Mouse (Mus musculus): ENCODE results near the gene Diaph2. TPM values are rescaled to one million over a fixed set of nuclear protein-coding genes. Genes with fewer than 3 reads are reported as not detected.

Diaph2 gene
- polyA plus RNA-seq, 1 experiment from 2014 or later, result 4.6 TPM

DNA sequence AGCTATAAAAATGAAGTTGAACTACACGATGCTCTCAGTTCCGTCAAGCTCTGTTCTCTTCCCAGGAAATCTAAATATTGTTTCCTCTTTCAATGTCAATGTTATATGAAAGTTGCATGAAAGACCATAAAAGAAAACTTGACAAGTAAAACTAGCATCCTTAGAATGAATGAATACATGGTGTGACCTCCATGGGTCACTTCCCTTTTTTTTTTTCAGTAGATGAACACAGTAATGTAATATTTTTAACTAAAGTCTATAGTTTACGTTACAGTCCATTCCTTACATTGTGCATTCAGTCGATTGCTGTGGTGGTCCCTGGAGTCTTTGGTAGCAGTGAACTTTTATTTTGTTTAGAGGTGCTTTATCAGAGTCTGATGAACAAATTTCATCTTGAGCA is 462.7 kb downstream of the Diaph2 start:
- Histone ChIP-seq H3K4me3 (no peak overlapping the region), H3K9me3 (no peaks in the 10 kb centered on the region), H3K36me3 (no peaks in the 10 kb centered on the region), H3K27me3 (no peaks in the 10 kb centered on the region), H3K9ac (no peak overlapping the region), H3K4me2 (replicated peaks) (no peak overlapping the region), H3K27ac (no peak overlapping the region), H3K4me1 (no peaks in the 10 kb centered on the region)
- 92% methylated on average over 4 of the region's 4 CpGs for WGBS
- ATAC-seq (ENCODE audit: low FRiP score, low read depth), result no peak

DNA sequence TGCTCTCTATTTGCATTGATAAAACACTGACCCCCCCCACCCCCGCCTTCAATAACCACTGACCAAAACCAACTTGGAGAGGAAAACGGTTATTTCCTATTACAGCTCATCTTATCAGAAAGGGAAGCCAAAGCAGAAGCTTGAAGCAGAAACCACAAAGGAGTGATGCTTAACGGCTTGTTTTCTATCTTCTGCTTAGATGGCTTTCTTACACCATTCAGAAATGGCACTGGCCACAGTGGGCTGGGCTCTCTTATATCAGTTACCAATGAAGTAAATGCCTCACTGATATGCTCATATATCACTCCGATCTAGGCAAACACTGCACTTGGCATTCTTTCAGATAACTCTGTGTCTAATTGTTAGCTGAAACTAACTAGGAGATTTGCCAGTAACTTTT is 463.2 kb downstream of the Diaph2 start:
- Histone ChIP-seq H3K9ac (no peak overlapping the region), H3K27me3 (no peaks in the 10 kb centered on the region), H3K4me2 (replicated peaks) (no peak overlapping the region), H3K36me3 (no peaks in the 10 kb centered on the region), H3K4me3 (no peak overlapping the region), H3K27ac (no peak overlapping the region), H3K4me1 (no peaks in the 10 kb centered on the region), H3K9me3 (no peaks in the 10 kb centered on the region)
- 85% methylated on average over 4 of the region's 4 CpGs for WGBS
- no peak for ATAC-seq (ENCODE audit: low FRiP score, low read depth)

DNA sequence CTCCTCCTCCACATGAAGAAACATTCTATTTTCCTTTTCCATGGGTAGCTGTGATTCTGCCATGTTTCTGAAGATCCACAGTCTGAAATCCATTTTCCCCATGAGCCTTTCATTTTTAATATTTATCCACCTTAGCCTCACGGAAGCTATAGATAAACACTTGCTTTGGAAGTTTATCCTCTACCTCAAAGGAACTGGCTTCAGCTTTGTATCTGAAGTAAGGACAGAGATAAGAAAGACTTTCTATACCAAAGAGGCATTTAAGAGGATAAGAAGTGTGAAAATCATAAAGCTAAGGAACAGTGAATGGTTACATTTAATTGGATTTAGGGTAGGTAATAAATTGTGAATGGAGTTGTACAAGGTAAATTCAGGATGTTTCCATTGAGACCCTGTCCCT is 480.5 kb downstream of the Diaph2 start:
- 89% methylated on average over 1 of the region's 1 CpGs for WGBS
- no peaks in the 10 kb centered on the region for H3K36me3 ChIP-seq

DNA sequence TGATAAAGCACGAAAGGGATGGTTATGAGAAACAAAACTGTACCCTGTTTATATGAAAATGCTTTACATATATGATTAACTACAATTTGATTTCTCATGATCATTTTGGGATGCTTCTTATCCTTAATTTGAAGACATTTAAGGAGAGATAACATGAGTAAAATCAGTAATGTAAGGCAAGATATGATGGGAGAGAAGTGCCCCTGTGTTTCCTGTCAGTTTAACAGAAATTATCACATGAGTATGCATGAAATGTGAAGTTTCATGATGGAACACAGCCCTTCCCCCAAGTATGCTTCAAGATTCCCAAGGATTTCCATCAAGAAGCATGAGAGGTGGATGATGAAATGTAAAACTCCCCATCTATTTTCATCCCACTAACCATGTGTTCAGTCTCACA is 485.6 kb downstream of the Diaph2 start:
- Histone ChIP-seq H3K9me3 (no peaks in the 10 kb centered on the region), H3K36me3 (no peaks in the 10 kb centered on the region), H3K9ac (no peak overlapping the region), H3K27me3 (no peaks in the 10 kb centered on the region), H3K4me3 (no peak overlapping the region), H3K27ac (no peak overlapping the region), H3K4me2 (replicated peaks) (no peak overlapping the region), H3K4me1 (no peaks in the 10 kb centered on the region)
- ATAC-seq (ENCODE audit: low FRiP score, low read depth), result no peak
- WGBS, result 82% methylated on average over 1 of the region's 1 CpGs

More for the DNA sequence above, 480.5 kb downstream of the Diaph2 start:
- ATAC-seq (ENCODE audit: low FRiP score, low read depth), result no peak
- no peak overlapping the region for H3K27ac ChIP-seq
- H3K4me1 ChIP-seq, result no peaks in the 10 kb centered on the region
- no peak overlapping the region for H3K4me2 ChIP-seq (replicated peaks)
- no peak overlapping the region for H3K9ac ChIP-seq
- H3K9me3 ChIP-seq, result no peaks in the 10 kb centered on the region
- no peaks in the 10 kb centered on the region for H3K27me3 ChIP-seq
- H3K4me3 ChIP-seq, result no peak overlapping the region

DNA sequence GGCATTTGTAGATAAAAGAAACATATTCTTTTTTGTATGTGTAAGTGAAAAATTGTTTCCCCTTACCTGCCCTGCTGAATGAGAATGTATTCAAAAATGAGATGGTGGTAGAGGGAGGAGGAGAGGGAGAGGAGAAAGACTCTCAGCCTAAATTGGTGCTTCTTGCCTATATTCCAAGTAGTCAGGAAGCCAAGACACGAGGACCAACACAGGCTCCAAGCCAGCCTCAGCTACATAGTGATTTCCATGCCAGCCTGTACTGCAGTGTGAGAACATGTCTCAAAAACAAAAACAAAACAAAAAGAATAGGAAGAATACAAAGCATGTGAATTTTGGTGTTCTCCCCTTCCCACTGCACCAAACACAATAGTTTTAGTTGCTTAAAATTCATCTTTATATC is 497.1 kb downstream of the Diaph2 start:
- 57% methylated on average over 1 of the region's 1 CpGs for WGBS
- Histone ChIP-seq H3K27ac (no peak overlapping the region), H3K36me3 (no peaks in the 10 kb centered on the region), H3K4me3 (no peak overlapping the region), H3K27me3 (no peaks in the 10 kb centered on the region), H3K4me2 (replicated peaks) (no peak overlapping the region), H3K9me3 (no peaks in the 10 kb centered on the region), H3K4me1 (no peaks in the 10 kb centered on the region), H3K9ac (no peak overlapping the region)
- no peak for ATAC-seq (ENCODE audit: low FRiP score, low read depth)

DNA sequence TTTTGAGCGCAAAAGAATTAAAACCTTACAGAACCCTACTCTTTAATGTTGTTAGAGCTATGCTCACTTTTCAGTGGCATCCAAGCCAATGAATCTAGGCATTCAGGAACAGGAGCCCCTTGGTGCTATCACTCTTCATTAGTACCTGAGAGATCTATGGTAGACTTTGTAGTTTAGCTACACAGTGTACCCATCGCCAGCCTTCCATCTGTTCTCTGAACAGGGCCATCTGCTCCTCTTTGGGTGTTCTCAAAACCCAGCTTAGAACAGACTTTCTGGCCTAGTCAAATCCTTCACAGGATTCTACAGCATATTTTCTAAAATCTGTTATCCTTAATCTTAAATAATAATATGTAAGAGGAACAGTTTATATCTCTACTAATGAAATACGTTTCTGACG is 504.1 kb downstream of the Diaph2 start:
- 91% methylated on average over 4 of the region's 4 CpGs for WGBS
- Histone ChIP-seq H3K9ac (no peak overlapping the region), H3K4me2 (replicated peaks) (no peak overlapping the region), H3K4me1 (no peaks in the 10 kb centered on the region), H3K4me3 (no peak overlapping the region), H3K27me3 (no peaks in the 10 kb centered on the region), H3K9me3 (no peaks in the 10 kb centered on the region), H3K36me3 (no peaks in the 10 kb centered on the region), H3K27ac (no peak overlapping the region)
- no peak for ATAC-seq (ENCODE audit: low FRiP score, low read depth)

DNA sequence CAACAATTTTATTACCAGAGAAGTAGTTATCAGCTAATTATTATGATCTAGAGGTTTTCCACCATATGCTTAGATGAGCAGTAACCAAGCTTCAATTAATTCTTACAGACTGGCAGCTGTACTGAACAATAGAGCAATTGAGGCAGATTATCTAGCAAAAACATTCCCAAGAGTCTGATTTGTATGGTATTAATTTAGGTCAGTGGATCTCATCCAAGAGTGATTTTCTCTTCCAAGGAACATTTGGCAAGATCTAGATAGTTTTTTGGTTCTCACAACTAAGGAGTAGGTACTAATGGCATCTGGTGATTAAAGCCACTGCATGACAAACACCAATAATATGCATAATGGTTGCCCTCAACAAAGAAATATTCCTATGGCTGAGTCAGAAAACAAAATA is 516.2 kb downstream of the Diaph2 start:
- Histone ChIP-seq H3K4me1 (no peaks in the 10 kb centered on the region), H3K4me3 (no peak overlapping the region), H3K36me3 (no peaks in the 10 kb centered on the region), H3K4me2 (replicated peaks) (no peak overlapping the region), H3K27me3 (no peaks in the 10 kb centered on the region), H3K27ac (no peak overlapping the region), H3K9ac (no peak overlapping the region), H3K9me3 (no peaks in the 10 kb centered on the region)
- no peak for ATAC-seq (ENCODE audit: low FRiP score, low read depth)

DNA sequence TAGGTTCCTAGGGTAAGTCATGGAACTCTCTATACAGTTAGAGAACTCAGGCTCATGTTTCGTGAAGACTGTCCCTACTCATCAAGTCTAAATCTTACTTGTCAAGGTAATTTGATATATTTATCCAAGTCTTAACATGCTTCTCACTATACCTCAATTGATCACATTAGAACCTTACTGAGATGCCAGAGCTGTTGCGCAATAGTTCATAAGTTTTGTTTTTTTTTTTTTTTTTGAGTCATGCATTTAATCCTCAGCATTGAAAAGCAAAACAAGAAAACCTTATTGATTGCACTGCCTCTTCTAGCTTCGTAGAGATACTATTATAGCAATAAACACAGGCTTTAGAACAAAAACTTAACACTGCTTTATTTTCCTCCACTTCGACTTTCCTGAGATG is 529.6 kb downstream of the Diaph2 start:
- Histone ChIP-seq H3K4me2 (replicated peaks) (no peak overlapping the region), H3K36me3 (no peaks in the 10 kb centered on the region), H3K4me1 (no peaks in the 10 kb centered on the region), H3K27ac (no peak overlapping the region), H3K4me3 (no peak overlapping the region), H3K27me3 (no peaks in the 10 kb centered on the region), H3K9me3 (no peaks in the 10 kb centered on the region), H3K9ac (no peak overlapping the region)
- WGBS, result 80% methylated on average over 4 of the region's 4 CpGs
- ATAC-seq (ENCODE audit: low FRiP score, low read depth), result no peak

DNA sequence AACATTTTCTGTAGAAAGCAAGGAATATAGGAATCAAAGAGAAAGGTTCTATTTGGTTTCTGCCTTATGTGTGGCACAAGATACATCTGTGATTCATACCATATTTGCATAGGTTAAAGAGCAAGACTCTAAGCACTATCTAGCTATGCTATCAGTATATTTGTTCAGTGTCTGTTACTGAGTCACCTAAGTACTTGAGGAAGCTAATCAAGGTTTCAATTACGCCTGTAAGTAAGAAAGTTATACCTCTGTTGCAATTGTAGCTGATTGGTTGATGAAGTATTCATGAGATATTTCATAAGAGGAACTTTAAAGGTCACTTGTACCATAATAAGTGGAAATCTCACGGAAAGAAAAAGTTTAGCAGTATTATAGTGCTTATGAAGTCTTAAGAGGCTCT is 531.9 kb downstream of the Diaph2 start:
- H3K36me3 ChIP-seq, result no peaks in the 10 kb centered on the region
- no peak overlapping the region for H3K4me3 ChIP-seq
- no peaks in the 10 kb centered on the region for H3K4me1 ChIP-seq
- no peak overlapping the region for H3K9ac ChIP-seq
- H3K27ac ChIP-seq, result no peak overlapping the region
- H3K9me3 ChIP-seq, result no peaks in the 10 kb centered on the region
- ATAC-seq (ENCODE audit: low FRiP score, low read depth), result no peak
- H3K27me3 ChIP-seq, result no peaks in the 10 kb centered on the region
- no peak overlapping the region for H3K4me2 ChIP-seq (replicated peaks)
- WGBS, result 78% methylated on average over 2 of the region's 2 CpGs

DNA sequence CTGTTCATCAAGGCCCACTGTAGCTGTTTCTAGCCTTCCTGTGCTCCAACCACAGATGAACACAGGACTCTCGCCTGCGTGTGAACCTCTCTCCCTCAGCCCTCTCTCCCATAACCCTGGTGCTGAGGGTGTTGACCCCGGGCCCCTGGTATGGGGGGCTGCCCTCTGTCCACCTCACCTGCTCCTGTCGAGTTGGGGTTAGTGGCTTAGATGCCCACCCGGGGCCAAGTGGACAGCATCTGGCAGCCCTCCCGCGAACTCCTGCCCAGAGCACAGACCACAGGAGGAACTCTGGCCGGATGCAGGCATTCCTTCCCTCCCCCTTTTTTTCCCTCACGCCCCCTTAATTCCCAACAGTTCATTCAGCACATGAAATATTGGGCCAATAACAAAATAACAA is 537.5 kb downstream of the Diaph2 start:
- 83% methylated on average over 9 of the region's 9 CpGs for WGBS
- no peaks in the 10 kb centered on the region for H3K36me3 ChIP-seq
- no peak overlapping the region for H3K27ac ChIP-seq
- no peaks in the 10 kb centered on the region for H3K9me3 ChIP-seq
- no peak overlapping the region for H3K4me3 ChIP-seq
- ATAC-seq (ENCODE audit: low FRiP score, low read depth), result no peak
- no peak overlapping the region for H3K9ac ChIP-seq
- no peaks in the 10 kb centered on the region for H3K4me1 ChIP-seq
- no peak overlapping the region for H3K4me2 ChIP-seq (replicated peaks)
- H3K27me3 ChIP-seq, result no peaks in the 10 kb centered on the region

DNA sequence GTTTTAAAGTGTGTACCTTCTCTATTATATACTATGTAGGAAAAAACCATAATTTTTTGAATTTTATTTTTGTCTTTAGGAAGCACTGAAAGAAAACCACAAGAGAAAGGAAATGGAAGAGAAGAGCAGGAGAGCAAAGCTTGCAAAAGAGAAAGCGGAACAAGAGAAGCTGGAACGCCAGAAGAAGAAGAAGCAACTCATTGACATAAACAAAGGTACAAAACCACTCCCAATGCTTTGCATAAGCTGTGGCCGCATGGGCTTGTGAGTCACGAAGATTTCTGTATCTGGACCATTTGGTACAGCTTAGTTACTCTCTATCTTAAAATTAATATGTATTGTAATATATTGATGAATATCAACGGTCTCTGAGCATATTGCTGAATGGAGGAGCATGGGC is 540.2 kb downstream of the Diaph2 start:
- no peak overlapping the region for H3K9ac ChIP-seq
- 83% methylated on average over 5 of the region's 5 CpGs for WGBS

DNA sequence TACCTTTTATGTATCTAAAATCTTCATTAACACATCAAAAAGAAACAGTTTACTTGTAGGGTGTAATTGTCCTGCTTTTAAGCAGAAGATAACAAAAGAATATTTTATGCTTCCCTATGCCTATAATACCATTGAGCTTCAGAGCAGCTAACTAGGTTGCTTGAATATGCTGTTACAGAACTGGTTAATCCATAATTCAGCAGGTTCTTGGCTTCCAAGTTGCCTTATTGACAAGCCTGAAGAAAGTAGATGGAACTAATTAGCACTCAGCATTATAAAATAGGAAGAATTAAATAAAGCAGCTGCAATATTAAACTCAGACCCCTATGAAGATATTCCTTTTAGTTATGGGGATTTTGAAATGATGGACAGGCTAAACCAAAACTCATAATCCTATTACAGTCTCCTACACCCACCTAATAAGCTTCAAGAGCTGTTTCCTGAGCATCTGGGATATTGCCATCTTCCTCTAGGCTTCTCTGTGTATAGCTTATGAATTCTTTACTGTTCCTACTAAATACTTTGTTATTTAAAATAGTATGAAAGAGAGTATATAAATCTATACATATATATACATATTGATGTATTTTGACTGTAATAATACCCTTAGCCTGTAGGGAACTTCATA is 601.4 kb downstream of the Diaph2 start:
- no peak for ATAC-seq (ENCODE audit: low FRiP score, low read depth)
- no peaks in the 10 kb centered on the region for H3K9me3 ChIP-seq

More for the DNA sequence above, 540.2 kb downstream of the Diaph2 start:
- Histone ChIP-seq H3K4me2 (replicated peaks) (no peak overlapping the region), H3K27me3 (no peaks in the 10 kb centered on the region), H3K27ac (no peak overlapping the region), H3K9me3 (no peaks in the 10 kb centered on the region), H3K4me1 (no peaks in the 10 kb centered on the region), H3K4me3 (no peak overlapping the region), H3K36me3 (no peaks in the 10 kb centered on the region)
- no peak for ATAC-seq (ENCODE audit: low FRiP score, low read depth)

DNA sequence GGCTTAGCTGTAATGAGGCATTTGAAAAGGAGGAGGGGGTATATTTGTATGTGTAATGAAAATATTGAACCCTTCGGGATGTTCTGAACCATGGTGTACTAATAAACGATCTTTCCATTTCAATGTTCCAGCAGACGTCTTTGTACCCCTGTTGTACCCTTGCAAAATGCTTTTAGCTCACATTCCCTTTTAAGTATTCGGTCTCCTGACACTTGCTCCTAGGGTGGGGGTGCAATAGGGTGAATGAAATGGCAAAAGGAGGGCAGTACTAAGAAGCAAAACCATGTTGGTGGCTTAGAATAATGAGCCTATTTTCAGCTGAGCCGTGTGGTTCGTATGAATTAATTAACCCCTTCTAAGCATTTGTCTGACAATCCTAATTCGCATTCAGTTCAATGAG is 601.9 kb downstream of the Diaph2 start:
- ATAC-seq (ENCODE audit: low FRiP score, low read depth), result no peak
- H3K4me2 ChIP-seq (replicated peaks), result no peak overlapping the region

More for the DNA sequence above, 601.4 kb downstream of the Diaph2 start:
- Histone ChIP-seq H3K9ac (no peak overlapping the region), H3K4me1 (no peaks in the 10 kb centered on the region), H3K27ac (no peak overlapping the region), H3K36me3 (no peaks in the 10 kb centered on the region), H3K4me3 (no peak overlapping the region), H3K4me2 (replicated peaks) (no peak overlapping the region), H3K27me3 (no peaks in the 10 kb centered on the region)

More for the DNA sequence above, 601.9 kb downstream of the Diaph2 start:
- WGBS, result 53% methylated on average over 7 of the region's 7 CpGs
- Histone ChIP-seq H3K27me3 (no peaks in the 10 kb centered on the region), H3K27ac (no peak overlapping the region), H3K9me3 (no peaks in the 10 kb centered on the region), H3K9ac (no peak overlapping the region), H3K4me1 (no peaks in the 10 kb centered on the region), H3K36me3 (no peaks in the 10 kb centered on the region), H3K4me3 (no peak overlapping the region)

Data from limb, embryonic 13.5 days (tissue).